Mouse (Mus musculus): ENCODE results near the gene Fam13c.

DNA sequence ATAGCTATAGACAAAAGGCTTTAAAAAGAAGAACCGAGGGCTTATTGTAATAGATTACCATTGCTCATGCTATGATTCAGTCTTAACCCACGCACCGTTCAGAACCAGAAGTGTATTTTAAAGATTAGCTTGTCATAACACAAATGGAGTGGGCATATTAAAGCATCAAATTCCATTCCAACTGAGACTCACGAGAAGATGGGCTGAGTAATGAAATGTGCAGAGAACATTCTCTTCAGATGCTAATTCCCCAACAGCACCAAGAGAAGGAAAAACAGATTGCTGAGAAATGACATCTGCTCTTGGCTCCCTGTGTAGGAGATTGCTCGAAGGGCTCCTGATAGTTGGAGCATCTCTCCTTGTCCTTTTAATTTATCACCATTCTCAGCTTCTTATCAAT, 44.4 kb upstream of the Fam13c start:
- TF ChIP-seq ZNF384 (IDR thresholded peaks at IDR 0.05; ENCODE audit: low read depth, low read length) (no peak), MAFK (IDR thresholded peaks at IDR 0.05; ENCODE audit: insufficient read depth, low read depth, low read length) (no peak), CHD2 (IDR thresholded peaks at IDR 0.05; ENCODE audit: low read depth, low read length) (no peak)

Measured in ES-E14 (cell line).